21 mouse cellular contexts compared by ENCODE assay signal in the genomic region with DNA sequence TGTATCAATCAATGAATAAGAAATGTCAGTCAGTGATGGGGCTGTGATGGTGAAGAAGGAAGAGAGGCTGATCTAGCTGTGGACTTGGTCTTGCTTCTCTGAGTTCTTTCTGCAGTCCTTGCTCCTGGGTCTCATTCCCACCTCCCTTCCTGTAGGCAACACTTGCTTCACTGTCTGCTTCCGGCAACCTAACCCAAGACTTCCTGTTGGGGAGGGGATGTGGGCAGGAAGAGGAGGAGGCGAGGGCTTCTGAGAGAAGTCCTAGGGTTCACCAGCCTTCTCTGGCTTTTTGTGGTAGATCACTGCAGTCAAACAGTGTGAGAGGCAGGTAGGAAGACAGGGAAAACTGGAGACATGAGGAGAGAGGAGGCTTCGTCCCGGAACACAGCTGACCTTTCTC.
DNase-seq lines count a peak whose midpoint lies in the region; ATAC-seq lines count a peak whose summit lies in the region.
"Had no signal": no experiment of that assay in that cellular context is flagged by ENCODE, and none has a peak within 500 bp of the region (broad histone marks: within the 10 kb centered on the region; RNA-seq: fewer than 3 reads in every experiment).

No protein-coding gene starts in this region.

- no peaks in the 10 kb centered on the region for H3K79me2 ChIP-seq in macrophage (ENCODE audit: inconsistent target)

- H3K36me3 ChIP-seq in macrophage (ENCODE audit: inconsistent target): no peaks in the 10 kb centered on the region
- H3K36me3 ChIP-seq in neural tube, embryonic 15.5 days: no peaks in the 10 kb centered on the region
- H3K36me3 ChIP-seq: embryonic facial prominence, embryonic 12.5 days; hindbrain, embryonic 15.5 days; lung, embryonic 15.5 days; neural tube, embryonic 13.5 days had no signal

- H3K27me3 ChIP-seq in neural tube, embryonic 15.5 days (replicated peaks): no peaks in the 10 kb centered on the region
- H3K27me3 ChIP-seq: embryonic facial prominence, embryonic 12.5 days; hindbrain, embryonic 15.5 days; lung, embryonic 15.5 days; neural tube, embryonic 13.5 days had no signal

- H3K9me3 ChIP-seq in neural tube, embryonic 15.5 days (replicated peaks): no peaks in the 10 kb centered on the region
- H3K9me3 ChIP-seq: embryonic facial prominence, embryonic 12.5 days; hindbrain, embryonic 15.5 days; lung, embryonic 15.5 days; neural tube, embryonic 13.5 days had no signal

- ATAC-seq in CD4-positive, CD25-positive, alpha-beta regulatory T cell, adult 4 months: peak; percentile 68
- no peak for ATAC-seq in neural tube, embryonic 15.5 days (ENCODE audit: low FRiP score)

- H3K27ac ChIP-seq in macrophage: peak overlapping the region; percentile 57
- H3K27ac ChIP-seq in neural tube, embryonic 15.5 days (replicated peaks): no peak overlapping the region
- H3K27ac ChIP-seq: embryonic facial prominence, embryonic 12.5 days; gastrocnemius, adult 2 months; heart, adult 2 months; hindbrain, embryonic 15.5 days; lung, embryonic 15.5 days; neural tube, embryonic 13.5 days; stomach, postnatal 0 days had no signal

- no peak overlapping the region for H3K9ac ChIP-seq in neural tube, embryonic 15.5 days (replicated peaks)
- H3K9ac ChIP-seq: embryonic facial prominence, embryonic 12.5 days; hindbrain, embryonic 15.5 days; lung, embryonic 15.5 days; neural tube, embryonic 13.5 days had no signal

- WGBS in macrophage (ENCODE audit: missing documents): 42% methylated on average over 4 of the region's 4 CpGs
- WGBS in neural tube, embryonic 15.5 days: 85% methylated on average over 4 of the region's 4 CpGs

- H3K4me1 ChIP-seq in neural tube, embryonic 15.5 days: peaks cover 5% of the 10 kb centered on the region; the same call in 1 of the 2 replicates
- H3K4me1 ChIP-seq: lung, embryonic 15.5 days had no signal

- no peak overlapping the region for H3K4me2 ChIP-seq in neural tube, embryonic 15.5 days
- H3K4me2 ChIP-seq: embryonic facial prominence, embryonic 12.5 days; hindbrain, embryonic 15.5 days; lung, embryonic 15.5 days; neural tube, embryonic 13.5 days had no signal

- H3K4me3 ChIP-seq in macrophage (ENCODE audit: inconsistent target): peak overlapping the region; percentile 17
- H3K4me3 ChIP-seq in neural tube, embryonic 15.5 days (replicated peaks): no peak overlapping the region
- H3K4me3 ChIP-seq: embryonic facial prominence, embryonic 12.5 days; gastrocnemius, adult 2 months; heart, adult 2 months; hindbrain, embryonic 15.5 days; lung, embryonic 15.5 days; neural tube, embryonic 13.5 days had no signal

- DNase-seq in CD4-positive helper T cell, adult 2 months (ENCODE audit: low read depth, low spot score): peak; percentile 22
- DNase-seq in thymus, postnatal 10 days (ENCODE audit: low spot score in 2 of 2): peak; percentile 35 to 42
- DNase-seq in gastrocnemius, postnatal 10 days: no peak
- DNase-seq in embryo, embryonic 10 days (ENCODE audit: low spot score): no peak
- DNase-seq: adrenal gland, postnatal 10 days; cerebellum, adult 11-12 months; cerebellum, postnatal 36 days; gastrocnemius, adult 2 months; heart, adult 2 months; kidney, adult 2 months; kidney, postnatal 14 days; layer of hippocampus, adult 9-11 months; liver had no signal

Comparison
In these comparisons a context has a peak if more than half of its experiments do, and no peak if none do; other contexts are left out.
1. DNase-seq: peak in CD4-positive helper T cell, adult 2 months (single experiment) and thymus, postnatal 10 days (2 of 2); none in gastrocnemius, postnatal 10 days (single experiment) and embryo, embryonic 10 days (single experiment).